Mouse (Mus musculus): ENCODE data around the gene 1700034J05Rik. TPM values are rescaled to one million over a fixed set of nuclear protein-coding genes. Genes with fewer than 3 reads are reported as not detected.

Gene 1700034J05Rik
- polyA plus RNA-seq, 1 experiment: not detected

GRCm38 (mm10) chr6:146965139-146965772, 11.0 kb upstream of the 1700034J05Rik start:
- TF ChIP-seq POLR2A (IDR thresholded peaks at IDR 0.05; ENCODE audit: low read depth, low read length) (no peak), CTCF (conservative IDR thresholded peaks at IDR 0.05; ENCODE audit: insufficient read depth, insufficient read length, low read depth, low read length) (no peak)

GRCm38 (mm10) chr6:146963396-146964150, 9.4 kb upstream of the 1700034J05Rik start:
- no peak for TF ChIP-seq POLR2A (IDR thresholded peaks at IDR 0.05; ENCODE audit: low read depth, low read length)
- no peak for TF ChIP-seq CTCF (conservative IDR thresholded peaks at IDR 0.05; ENCODE audit: insufficient read depth, insufficient read length, low read depth, low read length)
- H3K4me3 ChIP-seq (ENCODE audit: insufficient read depth, low read depth, low read length): no peak overlapping the region
- 82% methylated on average over 6 of the region's 6 CpGs for WGBS

More at GRCm38 (mm10) chr6:146965139-146965772, 11.0 kb upstream of the 1700034J05Rik start:
- Histone ChIP-seq H3K27me3 (replicated peaks; ENCODE audit: control insufficient read depth, insufficient read depth, low read length) (no peaks in the 10 kb centered on the region), H3K4me3 (ENCODE audit: insufficient read depth, low read depth, low read length) (no peak overlapping the region), H3K4me1 (ENCODE audit: control insufficient read depth, insufficient read depth, low read length) (peaks cover 19% of the 10 kb centered on the region), H3K36me3 (ENCODE audit: control insufficient read depth, insufficient read depth, low read length) (no peaks in the 10 kb centered on the region), H3K27ac (ENCODE audit: insufficient read depth, low read depth, low read length) (no peak overlapping the region)
- DNase-seq: peak; percentile 60
- 61% methylated on average over 13 of the region's 13 CpGs for WGBS

GRCm38 (mm10) chr6:146961832-146962481, 7.7 kb upstream of the 1700034J05Rik start:
- H3K4me3 ChIP-seq (ENCODE audit: insufficient read depth, low read depth, low read length): no peak overlapping the region
- peak; percentile 59 for DNase-seq
- WGBS: 47% methylated on average over 6 of the region's 6 CpGs
- peak overlapping the region; percentile 57 for H3K27ac ChIP-seq (ENCODE audit: insufficient read depth, low read depth, low read length)
- H3K4me1 ChIP-seq (ENCODE audit: control insufficient read depth, insufficient read depth, low read length): peaks cover 32% of the 10 kb centered on the region
- no peak; the same call in 1 of the 2 replicates for TF ChIP-seq CTCF (conservative IDR thresholded peaks at IDR 0.05; ENCODE audit: insufficient read depth, insufficient read length, low read depth, low read length)
- TF ChIP-seq POLR2A (IDR thresholded peaks at IDR 0.05; ENCODE audit: low read depth, low read length): no peak
- no peaks in the 10 kb centered on the region for H3K36me3 ChIP-seq (ENCODE audit: control insufficient read depth, insufficient read depth, low read length)
- H3K27me3 ChIP-seq (replicated peaks; ENCODE audit: control insufficient read depth, insufficient read depth, low read length): no peaks in the 10 kb centered on the region

More at GRCm38 (mm10) chr6:146963396-146964150, 9.4 kb upstream of the 1700034J05Rik start:
- Histone ChIP-seq H3K27ac (ENCODE audit: insufficient read depth, low read depth, low read length) (no peak overlapping the region), H3K4me1 (ENCODE audit: control insufficient read depth, insufficient read depth, low read length) (peaks cover 32% of the 10 kb centered on the region), H3K36me3 (ENCODE audit: control insufficient read depth, insufficient read depth, low read length) (no peaks in the 10 kb centered on the region), H3K27me3 (replicated peaks; ENCODE audit: control insufficient read depth, insufficient read depth, low read length) (no peaks in the 10 kb centered on the region)
- DNase-seq: no peak

GRCm38 (mm10) chr6:146960956-146961355, 6.7 kb upstream of the 1700034J05Rik start:
- Histone ChIP-seq H3K4me1 (ENCODE audit: control insufficient read depth, insufficient read depth, low read length) (peaks cover 27% of the 10 kb centered on the region), H3K36me3 (ENCODE audit: control insufficient read depth, insufficient read depth, low read length) (no peaks in the 10 kb centered on the region), H3K27me3 (replicated peaks; ENCODE audit: control insufficient read depth, insufficient read depth, low read length) (no peaks in the 10 kb centered on the region), H3K4me3 (ENCODE audit: insufficient read depth, low read depth, low read length) (no peak overlapping the region), H3K27ac (ENCODE audit: insufficient read depth, low read depth, low read length) (0 out of 2 replicates have a peak overlapping the region, but pooled peaks have one; percentile 19)
- DNase-seq: no peak
- TF ChIP-seq POLR2A (IDR thresholded peaks at IDR 0.05; ENCODE audit: low read depth, low read length) (no peak), CTCF (conservative IDR thresholded peaks at IDR 0.05; ENCODE audit: insufficient read depth, insufficient read length, low read depth, low read length) (no peak)
- WGBS: 70% methylated on average over 5 of the region's 5 CpGs

- Histone ChIP-seq H3K4me1 (ENCODE audit: control insufficient read depth, insufficient read depth, low read length) (peaks cover 25% of the 10 kb centered on the region), H3K27ac (ENCODE audit: insufficient read depth, low read depth, low read length) (no peak overlapping the region), H3K4me3 (ENCODE audit: insufficient read depth, low read depth, low read length) (no peak overlapping the region), H3K27me3 (replicated peaks; ENCODE audit: control insufficient read depth, insufficient read depth, low read length) (no peaks in the 10 kb centered on the region), H3K36me3 (ENCODE audit: control insufficient read depth, insufficient read depth, low read length) (no peaks in the 10 kb centered on the region)
- peak; percentile 72 for DNase-seq
- WGBS: 47% methylated on average over 9 of the region's 9 CpGs
- no peak for TF ChIP-seq POLR2A (IDR thresholded peaks at IDR 0.05; ENCODE audit: low read depth, low read length)
- no peak for TF ChIP-seq CTCF (conservative IDR thresholded peaks at IDR 0.05; ENCODE audit: insufficient read depth, insufficient read length, low read depth, low read length)
Measured at GRCm38 (mm10) chr6:146959908-146960680, 5.9 kb upstream of the 1700034J05Rik start.

- Histone ChIP-seq H3K4me1 (ENCODE audit: control insufficient read depth, insufficient read depth, low read length) (peaks cover 23% of the 10 kb centered on the region), H3K27me3 (replicated peaks; ENCODE audit: control insufficient read depth, insufficient read depth, low read length) (no peaks in the 10 kb centered on the region), H3K4me3 (ENCODE audit: insufficient read depth, low read depth, low read length) (no peak overlapping the region), H3K27ac (ENCODE audit: insufficient read depth, low read depth, low read length) (no peak overlapping the region), H3K36me3 (ENCODE audit: control insufficient read depth, insufficient read depth, low read length) (no peaks in the 10 kb centered on the region)
- 81% methylated on average over 1 of the region's 1 CpGs for WGBS
- TF ChIP-seq CTCF (conservative IDR thresholded peaks at IDR 0.05; ENCODE audit: insufficient read depth, insufficient read length, low read depth, low read length) (no peak), POLR2A (IDR thresholded peaks at IDR 0.05; ENCODE audit: low read depth, low read length) (no peak)
- no peak for DNase-seq
Measured at GRCm38 (mm10) chr6:146958694-146959093, 4.5 kb upstream of the 1700034J05Rik start.
